Mouse (Mus musculus) heart, embryonic 15.5 days (tissue): ENCODE measurements at regions not wholly inside any gene's neighbourhood (a gene's known extent, or its start where the extent isn't known, plus 50 kb on each side); places are given as distances from the start of the nearest gene placed in this dataset.

Experiments
- ATAC-seq: fragments of 200-750 bp; cut with Nextera tagmentation; replicated peaks from 2 replicates; pipeline ENCODE4 v1.8.0; 2017; ENCODE audit warnings: low read depth, moderate TSS enrichment; ENCODE audit not compliant: insufficient number of reproducible peaks, insufficient read depth, low FRiP score
- H3K27ac ChIP-seq: fragments of 300-500 bp; sonication (generic); 2 replicates; pipeline ENCODE4 v1.5.1; 2015; ENCODE audit warnings: mild to moderate bottlenecking, inconsistent platforms
- H3K27me3 ChIP-seq: fragments of 300-500 bp; sonication (generic); 2 replicates; pipeline ENCODE4 v1.6.1; 2015; ENCODE audit warnings: inconsistent platforms
- H3K36me3 ChIP-seq: fragments of 300-500 bp; sonication (generic); 2 replicates; pipeline ENCODE4 v1.6.1; 2015; ENCODE audit warnings: mild to moderate bottlenecking, inconsistent platforms
- H3K4me1 ChIP-seq: fragments of 300-500 bp; sonication (generic); replicated peaks from 2 replicates; pipeline ENCODE4 v1.6.1; 2015; ENCODE audit warnings: inconsistent platforms
- H3K4me2 ChIP-seq: fragments of 300-500 bp; sonication (generic); 2 replicates; pipeline ENCODE4 v1.6.1; 2015; ENCODE audit warnings: inconsistent platforms, mild to moderate bottlenecking, moderate library complexity
- H3K4me3 ChIP-seq: fragments of 300-500 bp; sonication (generic); 2 replicates; pipeline ENCODE4 v1.5.1; 2015; ENCODE audit warnings: mild to moderate bottlenecking, inconsistent platforms
- H3K9ac ChIP-seq: fragments of 300-500 bp; sonication (generic); 2 replicates; pipeline ENCODE4 v1.6.1; 2015; ENCODE audit warnings: mild to moderate bottlenecking, inconsistent platforms
- H3K9me3 ChIP-seq: fragments of 300-500 bp; sonication (generic); replicated peaks from 2 replicates; pipeline ENCODE4 v1.6.1; 2016; ENCODE audit warnings: inconsistent platforms
- WGBS: fragments of 180-500 bp; shearing (Covaris S2); methylation state at CpG from one replicate; pipeline ENCODE4 v1.1.7; 2015; ENCODE audit warnings: mixed read lengths; 5-methylcytosine and 5-hydroxymethylcytosine counted together

GRCm38 (mm10) chr8:89906200-89906599 is 441.9 kb downstream of the Tox3 start:
- Histone ChIP-seq H3K9me3 (no peaks in the 10 kb centered on the region), H3K9ac (no peak overlapping the region), H3K27me3 (no peaks in the 10 kb centered on the region), H3K27ac (no peak overlapping the region), H3K4me2 (no peak overlapping the region), H3K36me3 (no peaks in the 10 kb centered on the region), H3K4me1 (no peaks in the 10 kb centered on the region), H3K4me3 (no peak overlapping the region)
- no peak for ATAC-seq
- 57% methylated on average over 6 of the region's 6 CpGs for WGBS

GRCm38 (mm10) chr8:89905588-89905987 is 442.6 kb downstream of the Tox3 start:
- 73% methylated on average over 3 of the region's 3 CpGs for WGBS
- H3K4me3 ChIP-seq, result no peak overlapping the region
- no peaks in the 10 kb centered on the region for H3K36me3 ChIP-seq
- no peaks in the 10 kb centered on the region for H3K4me1 ChIP-seq
- H3K9me3 ChIP-seq, result no peaks in the 10 kb centered on the region
- no peak overlapping the region for H3K4me2 ChIP-seq
- no peak overlapping the region for H3K9ac ChIP-seq
- no peak overlapping the region for H3K27ac ChIP-seq
- ATAC-seq, result no peak
- H3K27me3 ChIP-seq, result no peaks in the 10 kb centered on the region

- H3K9ac ChIP-seq, result no peak overlapping the region
- no peaks in the 10 kb centered on the region for H3K27me3 ChIP-seq
- H3K36me3 ChIP-seq, result no peaks in the 10 kb centered on the region
- no peak for ATAC-seq
- H3K27ac ChIP-seq, result no peak overlapping the region
- H3K4me2 ChIP-seq, result no peak overlapping the region
- no peak overlapping the region for H3K4me3 ChIP-seq
- no peaks in the 10 kb centered on the region for H3K9me3 ChIP-seq
- 81% methylated on average over 1 of the region's 1 CpGs for WGBS
- H3K4me1 ChIP-seq, result no peaks in the 10 kb centered on the region
Measured at GRCm38 (mm10) chr8:89903346-89903745, 444.8 kb downstream of the Tox3 start.

GRCm38 (mm10) chr8:89872768-89873167 is 475.4 kb downstream of the Tox3 start:
- H3K4me1 ChIP-seq, result no peaks in the 10 kb centered on the region
- H3K36me3 ChIP-seq, result no peaks in the 10 kb centered on the region
- no peaks in the 10 kb centered on the region for H3K9me3 ChIP-seq
- no peak overlapping the region for H3K27ac ChIP-seq
- no peak overlapping the region for H3K4me3 ChIP-seq
- H3K9ac ChIP-seq, result no peak overlapping the region
- WGBS, result 75% methylated on average over 5 of the region's 5 CpGs
- no peak for ATAC-seq
- H3K4me2 ChIP-seq, result no peak overlapping the region
- no peaks in the 10 kb centered on the region for H3K27me3 ChIP-seq

GRCm38 (mm10) chr8:89871966-89872365 is 476.2 kb downstream of the Tox3 start:
- no peaks in the 10 kb centered on the region for H3K36me3 ChIP-seq
- H3K9ac ChIP-seq, result no peak overlapping the region
- H3K4me1 ChIP-seq, result no peaks in the 10 kb centered on the region
- ATAC-seq, result no peak
- H3K4me3 ChIP-seq, result no peak overlapping the region
- no peak overlapping the region for H3K4me2 ChIP-seq
- H3K27me3 ChIP-seq, result no peaks in the 10 kb centered on the region
- 64% methylated on average over 5 of the region's 5 CpGs for WGBS
- H3K9me3 ChIP-seq, result no peaks in the 10 kb centered on the region
- no peak overlapping the region for H3K27ac ChIP-seq

GRCm38 (mm10) chr8:89859813-89860212 is 488.3 kb downstream of the Tox3 start:
- H3K4me3 ChIP-seq, result no peak overlapping the region
- no peak for ATAC-seq
- no peak overlapping the region for H3K4me2 ChIP-seq
- WGBS, result 88% methylated on average over 3 of the region's 3 CpGs
- no peaks in the 10 kb centered on the region for H3K36me3 ChIP-seq
- no peak overlapping the region for H3K27ac ChIP-seq
- H3K27me3 ChIP-seq, result no peaks in the 10 kb centered on the region
- no peaks in the 10 kb centered on the region for H3K4me1 ChIP-seq
- no peaks in the 10 kb centered on the region for H3K9me3 ChIP-seq
- no peak overlapping the region for H3K9ac ChIP-seq

- Histone ChIP-seq H3K4me1 (no peaks in the 10 kb centered on the region), H3K4me2 (no peak overlapping the region), H3K27ac (no peak overlapping the region), H3K36me3 (no peaks in the 10 kb centered on the region), H3K9me3 (no peaks in the 10 kb centered on the region), H3K4me3 (no peak overlapping the region), H3K9ac (no peak overlapping the region), H3K27me3 (no peaks in the 10 kb centered on the region)
- no peak for ATAC-seq
- WGBS, result 82% methylated on average over 7 of the region's 7 CpGs
Measured at GRCm38 (mm10) chr8:89858706-89859385, 489.3 kb downstream of the Tox3 start.

- WGBS, result 84% methylated on average over 5 of the region's 5 CpGs
- ATAC-seq, result no peak
Measured at GRCm38 (mm10) chr8:89855556-89855955, 492.6 kb downstream of the Tox3 start.

GRCm38 (mm10) chr8:89850209-89850796 is 497.8 kb downstream of the Tox3 start:
- Histone ChIP-seq H3K4me3 (no peak overlapping the region), H3K27me3 (no peaks in the 10 kb centered on the region), H3K4me2 (no peak overlapping the region), H3K36me3 (no peaks in the 10 kb centered on the region), H3K9me3 (no peaks in the 10 kb centered on the region), H3K4me1 (peaks cover 5% of the 10 kb centered on the region), H3K9ac (no peak overlapping the region), H3K27ac (no peak overlapping the region)
- whole genome bisulfite sequencing, result 43% methylated on average over 3 of the region's 3 CpGs
- ATAC-seq, result 0 out of 2 replicates have a peak, but pooled peaks have one; percentile 69

More at GRCm38 (mm10) chr8:89855556-89855955, 492.6 kb downstream of the Tox3 start:
- no peaks in the 10 kb centered on the region for H3K27me3 ChIP-seq
- H3K9me3 ChIP-seq, result no peaks in the 10 kb centered on the region
- no peak overlapping the region for H3K9ac ChIP-seq
- no peak overlapping the region for H3K4me2 ChIP-seq
- no peak overlapping the region for H3K4me3 ChIP-seq
- H3K27ac ChIP-seq, result no peak overlapping the region
- H3K36me3 ChIP-seq, result no peaks in the 10 kb centered on the region
- H3K4me1 ChIP-seq, result no peaks in the 10 kb centered on the region

GRCm38 (mm10) chr8:89849416-89850208 is 498.5 kb downstream of the Tox3 start:
- Histone ChIP-seq H3K4me2 (no peak overlapping the region), H3K9me3 (no peaks in the 10 kb centered on the region), H3K4me3 (no peak overlapping the region), H3K36me3 (no peaks in the 10 kb centered on the region), H3K27ac (no peak overlapping the region), H3K4me1 (peaks cover 5% of the 10 kb centered on the region), H3K27me3 (no peaks in the 10 kb centered on the region), H3K9ac (no peak overlapping the region)
- ATAC-seq, result no peak
- WGBS, result 58% methylated on average over 7 of the region's 7 CpGs

- Histone ChIP-seq H3K4me1 (no peaks in the 10 kb centered on the region), H3K27me3 (no peaks in the 10 kb centered on the region), H3K9ac (no peak overlapping the region), H3K4me2 (no peak overlapping the region), H3K36me3 (no peaks in the 10 kb centered on the region), H3K27ac (no peak overlapping the region), H3K9me3 (no peaks in the 10 kb centered on the region), H3K4me3 (no peak overlapping the region)
- 74% methylated on average over 5 of the region's 5 CpGs for WGBS
- no peak for ATAC-seq
Measured at GRCm38 (mm10) chr8:89838494-89838893, 509.6 kb downstream of the Tox3 start.
